Mouse (Mus musculus) bone marrow, adult 2 months (tissue): ENCODE results near the gene Mmachc. TPM values are rescaled to one million over a fixed set of nuclear protein-coding genes. Genes with fewer than 3 reads are reported as not detected.
"Not testable (repeated sequence)": the region's sequence is repeated elsewhere in the genome, so short reads cannot be mapped to it uniquely, and the experiment has no call there.

Source experiments
- H3K27ac ChIP-seq: fragments of 200-500 bp; 2 replicates; pipeline ENCODE4 v1.5.1; 2012; ENCODE audit warnings: low read depth, mild to moderate bottlenecking, control low read depth, inconsistent platforms, low read length; ENCODE audit not compliant: control insufficient read depth, poor library complexity, insufficient read depth
- H3K4me1 ChIP-seq: fragments of 200-500 bp; 2 replicates; pipeline ENCODE4 v1.6.1; 2011; ENCODE audit warnings: low read length; ENCODE audit not compliant: control insufficient read depth, insufficient read depth
- H3K4me3 ChIP-seq: fragments of 200-500 bp; replicated peaks from 2 replicates; pipeline ENCODE3; 2011; ENCODE audit warnings: mild to moderate bottlenecking, low read depth, low read length, control low read depth; ENCODE audit not compliant: control insufficient read depth
- CTCF ChIP-seq: fragments of 200-500 bp; IDR thresholded peaks from 2 replicates; pipeline ENCODE4 v1.5.1; 2011; ENCODE audit warnings: low read length, control low read depth; ENCODE audit not compliant: control insufficient read depth, insufficient read depth
- POLR2A ChIP-seq: fragments of 200-500 bp; IDR thresholded peaks from 2 replicates; pipeline ENCODE4 v1.6.1; 2011; ENCODE audit warnings: low read depth, mild to moderate bottlenecking, control low read depth, low read length, borderline replicate concordance; ENCODE audit not compliant: control insufficient read depth
- WGBS: fragments of 180-500 bp; shearing (Covaris S2); methylation state at CpG from one replicate; pipeline ENCODE4 v1.1.7; 2018; 5-methylcytosine and 5-hydroxymethylcytosine counted together
- polyA plus RNA-seq: library from polyadenylated mRNA; stranded (reverse); fragments of >200 nt; gene quantifications from 2 replicates; pipeline ENCODE4 v1.2.4, GENCODE M21; 2011; ENCODE audit warnings: low replicate concordance; ENCODE audit not compliant: missing spikeins, insufficient read depth, insufficient read length

The Mmachc gene
- polyA plus RNA-seq, 1 experiment, result 8.6 TPM

DNA sequence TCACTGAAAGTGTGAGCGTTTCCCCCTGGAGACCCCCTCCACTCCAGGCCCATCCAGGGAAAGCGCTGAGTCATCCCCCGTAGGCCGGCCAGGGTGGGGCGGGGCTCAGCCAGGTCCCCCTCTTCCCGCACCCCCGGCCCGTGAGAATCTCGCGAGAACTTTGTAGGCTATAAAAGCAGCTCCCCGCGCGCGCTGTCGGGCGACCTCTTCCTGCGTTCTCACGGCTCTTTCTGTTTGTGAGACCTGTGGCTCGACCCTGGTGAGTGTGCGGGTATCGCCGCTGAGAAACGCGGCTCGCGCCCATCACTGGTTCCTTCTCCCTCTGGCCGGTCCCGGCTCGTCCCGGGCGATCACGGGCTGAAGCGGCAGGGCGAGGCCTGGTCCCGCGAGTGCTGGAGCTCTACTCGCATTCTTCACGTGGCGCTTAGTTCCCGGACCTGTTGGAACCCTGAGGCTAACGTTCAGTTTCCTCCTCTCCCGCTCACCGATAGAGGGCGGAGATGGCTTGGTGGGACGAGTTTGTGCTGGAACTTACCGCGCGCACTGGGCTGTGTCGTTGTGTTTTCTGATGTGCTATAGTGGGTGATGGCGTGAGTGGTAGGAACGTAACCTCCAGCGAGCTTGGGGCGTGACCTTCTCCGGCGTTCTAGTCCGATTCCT, 22.7 kb downstream of the Mmachc start, which contains the start of gene Prdx1:
Gene Prdx1 (plus strand): TSS at position 143 of the 660 bp plus-strand sequence.
- peak within 1 kb of the TSS; percentile 72 for H3K4me3 ChIP-seq
- TF ChIP-seq POLR2A, result peak; percentile 90; the same call in 1 of the 2 replicates
- peak; percentile 87 for TF ChIP-seq CTCF
- WGBS, result under 1% methylated on average over 56 of the region's 56 CpGs
- H3K4me1 ChIP-seq, result no peaks in the 10 kb centered on the region; the same call in 1 of the 2 replicates
- peak within 1 kb of the TSS; percentile 90 for H3K27ac ChIP-seq

DNA sequence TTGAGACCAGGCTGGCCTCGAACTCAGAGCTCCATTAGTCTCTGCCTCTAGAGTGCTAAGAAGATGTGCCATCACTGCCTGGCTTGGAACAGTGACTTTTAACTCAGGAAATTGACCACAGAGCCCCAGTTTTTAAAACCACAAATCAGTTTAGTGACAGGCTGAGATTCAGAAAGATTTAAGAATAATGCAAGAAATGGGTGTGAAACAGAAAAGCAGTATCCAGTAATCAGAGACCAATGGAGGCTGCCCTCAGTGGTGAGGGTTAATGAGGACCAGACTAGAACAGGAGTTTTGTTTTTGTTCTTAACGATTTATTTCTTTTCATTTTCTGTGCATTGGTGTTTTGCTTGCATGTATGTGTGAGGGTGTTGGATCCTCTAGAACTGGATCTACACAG, 23.5 kb downstream of the Mmachc start:
- Histone ChIP-seq H3K4me3 (no peak overlapping the region), H3K27ac (no peak overlapping the region), H3K4me1 (no peaks in the 10 kb centered on the region; the same call in 1 of the 2 replicates)
- TF ChIP-seq CTCF (no peak), POLR2A (no peak)
- WGBS, result 66% methylated on average over 2 of the region's 2 CpGs

DNA sequence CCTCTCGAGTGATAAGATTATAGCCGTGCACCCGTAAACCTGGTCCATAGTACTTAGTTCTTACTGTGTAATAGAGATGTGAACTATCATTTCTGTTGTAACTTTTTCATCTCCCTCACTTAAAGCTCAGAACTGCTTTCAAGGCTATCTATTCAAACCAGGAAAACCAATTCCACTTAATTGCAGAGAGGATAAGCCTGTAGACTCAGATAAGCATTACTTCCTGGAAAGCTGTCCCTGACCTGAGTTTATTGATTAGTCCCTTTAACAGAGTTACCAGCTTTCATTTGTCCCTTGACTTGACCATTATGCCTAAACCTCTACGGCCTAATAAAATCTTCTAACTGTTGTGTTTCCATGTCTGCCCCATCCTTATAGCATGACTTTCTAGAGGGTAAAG, 24.2 kb downstream of the Mmachc start:
- WGBS, result 57% methylated on average over 4 of the region's 4 CpGs
- no peaks in the 10 kb centered on the region; the same call in 1 of the 2 replicates for H3K4me1 ChIP-seq

DNA sequence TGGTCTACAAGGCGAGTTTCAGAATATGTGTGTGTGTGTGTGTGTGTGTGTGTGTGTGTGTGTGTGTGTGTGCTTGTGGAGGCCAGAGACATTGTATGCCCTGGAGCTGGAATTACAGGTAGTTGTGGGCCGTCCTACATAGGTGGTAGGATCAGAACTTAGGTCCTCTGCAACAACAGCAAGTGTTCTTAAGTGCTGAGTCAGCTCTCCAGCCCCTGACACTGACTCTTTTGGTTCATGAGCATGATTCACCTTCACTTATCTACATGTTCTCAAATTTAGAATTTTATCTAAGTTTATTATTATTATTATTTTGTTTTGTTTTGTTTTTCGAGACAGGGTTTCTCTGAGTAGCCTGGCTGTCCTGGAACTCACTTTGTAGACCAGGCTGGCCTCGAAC, 27.7 kb downstream of the Mmachc start:
- not testable (repeated sequence) for H3K4me1 ChIP-seq, H3K4me3 ChIP-seq, H3K27ac ChIP-seq
- WGBS, result 88% methylated on average over 4 of the region's 4 CpGs

More for the DNA sequence above, 24.2 kb downstream of the Mmachc start:
- Histone ChIP-seq H3K27ac (no peak overlapping the region), H3K4me3 (no peak overlapping the region)
- no peak for TF ChIP-seq POLR2A
- no peak for TF ChIP-seq CTCF

DNA sequence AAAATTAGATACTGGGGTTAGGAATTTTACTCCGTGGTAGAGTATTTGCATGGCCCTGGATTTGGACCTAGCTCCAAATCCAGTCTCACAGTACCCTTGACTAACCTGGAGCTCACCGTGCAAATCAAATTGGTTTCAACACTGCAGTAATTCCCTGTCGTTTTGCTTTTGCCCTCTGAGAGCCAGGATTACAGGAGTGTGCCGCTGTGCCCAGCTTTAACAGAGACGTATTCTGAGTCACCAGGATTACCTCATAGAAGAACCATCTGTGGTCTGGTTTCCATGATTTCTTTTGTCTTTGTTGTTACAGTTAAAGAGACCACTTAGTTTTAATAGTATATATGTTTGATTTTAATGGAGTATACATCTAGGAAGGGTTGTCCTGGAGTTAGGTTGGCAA, 29.1 kb downstream of the Mmachc start:
- Histone ChIP-seq H3K4me1 (no peaks in the 10 kb centered on the region), H3K27ac (no peak overlapping the region), H3K4me3 (no peak overlapping the region)
- WGBS, result 68% methylated on average over 5 of the region's 5 CpGs
- TF ChIP-seq POLR2A (no peak), CTCF (no peak)

DNA sequence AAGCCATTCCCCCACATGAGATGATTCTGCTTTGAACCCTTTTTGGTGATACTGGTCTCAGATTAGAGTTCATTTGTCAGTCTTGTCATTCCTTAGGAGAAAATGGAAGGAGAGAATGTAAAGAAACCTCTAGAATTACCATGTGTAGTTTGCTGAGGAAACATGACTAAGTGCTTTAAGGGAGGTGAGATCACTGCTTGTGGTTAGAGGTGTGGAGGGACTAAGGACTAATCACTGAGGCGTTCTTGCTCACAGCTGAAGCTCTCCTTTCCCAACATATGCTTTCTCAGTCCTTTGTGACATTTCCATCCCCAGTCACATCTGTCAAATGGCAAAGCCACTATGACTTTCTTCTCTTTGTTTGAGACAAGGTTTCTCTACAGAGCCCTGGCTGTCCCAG, 30.4 kb downstream of the Mmachc start:
- TF ChIP-seq POLR2A (no peak), CTCF (no peak)
- WGBS, result 21% methylated on average over 1 of the region's 1 CpGs
- H3K27ac ChIP-seq, result no peak overlapping the region
- no peak overlapping the region for H3K4me3 ChIP-seq
- H3K4me1 ChIP-seq, result peaks cover 1% of the 10 kb centered on the region; the same call in 1 of the 2 replicates

DNA sequence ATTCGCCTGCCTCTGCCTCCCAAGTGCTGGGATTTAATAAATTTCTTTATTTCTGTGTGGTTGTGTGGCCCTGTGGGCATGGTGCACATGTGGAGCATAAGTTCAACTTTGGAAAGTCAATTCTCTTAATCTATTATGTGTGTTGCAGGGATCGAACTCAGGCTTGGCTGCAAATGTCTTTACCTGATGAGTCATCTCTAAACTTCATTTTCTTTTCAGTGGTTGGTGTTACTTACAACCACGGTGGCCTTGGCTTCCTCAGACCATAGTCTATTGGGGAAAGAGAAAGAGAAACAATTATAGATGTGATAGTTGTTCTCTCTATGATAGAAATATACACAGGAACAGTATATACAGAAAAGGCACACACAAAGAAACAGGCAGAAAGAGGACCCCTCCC, 32.2 kb downstream of the Mmachc start:
- Histone ChIP-seq H3K4me3 (no peak overlapping the region), H3K4me1 (peaks cover 1% of the 10 kb centered on the region; the same call in 1 of the 2 replicates), H3K27ac (no peak overlapping the region)
- TF ChIP-seq POLR2A (no peak), CTCF (no peak)
- WGBS, result 48% methylated on average over 3 of the region's 3 CpGs

DNA sequence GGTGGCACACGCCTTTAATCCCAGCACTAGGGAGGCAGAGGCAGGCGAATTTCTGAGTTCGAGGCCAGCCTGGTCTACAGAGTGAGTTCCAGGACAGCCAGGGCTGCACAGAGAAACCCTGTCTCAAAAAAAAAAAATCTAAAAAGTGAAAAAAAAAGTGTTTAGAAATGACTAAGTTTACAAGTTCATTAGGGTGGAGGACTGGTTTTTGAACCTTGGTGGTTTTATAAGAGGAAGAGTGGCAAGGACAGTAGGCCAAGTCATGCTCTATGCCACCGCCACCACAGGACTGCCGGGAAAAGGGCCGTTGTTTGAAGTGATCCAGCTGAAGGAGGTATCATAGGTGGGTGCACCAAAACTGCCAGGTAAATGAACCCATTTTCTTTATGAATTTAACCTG, 33.4 kb downstream of the Mmachc start:
- WGBS, result 82% methylated on average over 6 of the region's 6 CpGs
- not testable (repeated sequence) for H3K4me3 ChIP-seq, H3K27ac ChIP-seq, H3K4me1 ChIP-seq

DNA sequence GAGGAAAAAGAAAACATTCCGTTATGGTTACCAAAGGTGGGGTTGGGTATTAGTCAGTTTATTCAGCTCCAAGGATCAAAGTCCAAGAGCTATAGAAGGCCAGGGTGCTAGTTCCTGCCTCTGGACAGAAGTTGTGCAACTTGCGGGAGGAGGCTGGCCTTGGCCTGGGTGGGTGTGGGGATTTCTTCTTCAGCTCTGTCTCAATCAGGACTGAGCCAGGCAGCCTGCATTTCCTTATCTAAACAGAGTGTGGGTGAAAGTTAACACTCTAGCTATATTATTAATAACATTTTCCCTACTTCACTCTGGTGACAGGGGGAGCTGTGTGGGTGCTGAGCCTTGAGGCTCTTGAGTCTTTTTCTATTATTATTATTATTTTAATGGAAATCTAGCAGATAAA, 35.4 kb downstream of the Mmachc start:
- no peak for TF ChIP-seq POLR2A
- no peak for TF ChIP-seq CTCF
- Histone ChIP-seq H3K27ac (no peak overlapping the region), H3K4me1 (peaks cover 4% of the 10 kb centered on the region), H3K4me3 (no peak overlapping the region)
- 37% methylated on average over 2 of the region's 2 CpGs for WGBS

DNA sequence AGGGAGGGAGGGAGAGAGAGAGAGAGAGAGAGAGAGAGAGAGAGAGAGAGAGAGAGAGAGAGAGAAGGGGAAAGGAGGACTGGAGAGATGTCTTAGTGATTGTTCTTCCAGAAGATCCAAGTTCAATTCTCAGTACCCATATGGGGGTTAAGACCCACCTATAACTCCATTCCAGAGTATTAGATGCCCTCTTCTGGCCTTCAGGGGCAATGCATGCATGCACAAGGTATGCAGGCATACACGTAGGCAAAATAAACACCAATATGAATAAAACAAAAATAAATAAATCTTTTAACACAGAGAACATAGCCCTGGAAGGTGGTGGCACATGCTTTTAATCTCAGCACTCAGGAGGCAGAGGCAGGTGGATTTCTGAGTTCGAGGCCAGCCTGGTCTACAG, 38.9 kb downstream of the Mmachc start:
- WGBS, result 63% methylated on average over 2 of the region's 2 CpGs
- no peak overlapping the region for H3K27ac ChIP-seq
- TF ChIP-seq POLR2A (no peak), CTCF (no peak)

More for the DNA sequence above, 38.9 kb downstream of the Mmachc start:
- Histone ChIP-seq H3K4me3 (no peak overlapping the region), H3K4me1 (peaks cover 6% of the 10 kb centered on the region)
